Mouse (Mus musculus) frontal cortex, postnatal 25 days (tissue): ENCODE data around the gene Grid2.

Source experiments
- DNase-seq, 2 experiments: peaks; one replicate each; pipeline ENCODE4 v3.0.0; 2022; ENCODE audit warnings: low spot score in 2 of 2

The Grid2 gene

GRCm38 (mm10) chr6:64596835-64597234 lies 1341.2 kb downstream of the Grid2 start:
- DNase-seq = no peak

GRCm38 (mm10) chr6:64598144-64598561 lies 1342.5 kb downstream of the Grid2 start:
- DNase-seq = peak in 1 of 2 experiments; percentile 6

DNA sequence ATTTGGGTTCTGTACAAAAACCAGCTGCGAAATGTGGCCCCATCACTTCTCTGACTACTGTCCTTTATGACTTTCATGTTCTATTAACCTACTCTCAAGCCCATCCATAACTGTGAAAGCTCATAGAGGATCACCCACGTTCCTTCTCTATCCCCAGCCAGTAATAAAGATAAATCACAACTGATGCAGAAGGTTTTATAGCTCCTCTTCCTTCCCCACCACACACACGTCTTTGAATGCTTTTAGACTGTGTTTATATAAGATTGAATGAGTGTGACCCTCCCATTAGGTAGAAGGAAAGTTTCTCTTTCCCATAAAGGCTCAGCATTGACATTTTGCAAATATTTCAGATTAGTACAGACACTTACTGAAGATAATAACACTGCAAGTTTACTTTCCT lies 1350.1 kb downstream of the Grid2 start:
- no peak for DNase-seq

DNA sequence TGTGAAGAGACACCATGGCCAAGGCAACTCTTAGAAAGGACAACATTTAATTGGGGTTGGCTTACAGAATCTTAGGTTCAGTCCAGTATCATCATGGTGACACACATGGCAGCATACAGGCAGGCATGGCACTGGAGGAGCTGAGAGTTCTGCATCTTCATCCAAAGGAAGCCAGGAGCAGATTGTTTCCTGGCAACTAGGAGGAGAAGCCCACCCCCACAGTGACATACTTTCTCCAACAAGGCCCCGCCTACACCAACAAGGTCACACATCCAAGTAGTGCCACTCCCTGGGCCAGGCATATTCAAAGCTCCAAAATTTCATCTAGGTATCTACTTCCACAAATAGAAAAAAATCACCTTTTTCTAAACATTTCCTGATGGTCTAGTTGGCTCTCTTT lies 1351.4 kb downstream of the Grid2 start:
- DNase-seq = no peak

DNA sequence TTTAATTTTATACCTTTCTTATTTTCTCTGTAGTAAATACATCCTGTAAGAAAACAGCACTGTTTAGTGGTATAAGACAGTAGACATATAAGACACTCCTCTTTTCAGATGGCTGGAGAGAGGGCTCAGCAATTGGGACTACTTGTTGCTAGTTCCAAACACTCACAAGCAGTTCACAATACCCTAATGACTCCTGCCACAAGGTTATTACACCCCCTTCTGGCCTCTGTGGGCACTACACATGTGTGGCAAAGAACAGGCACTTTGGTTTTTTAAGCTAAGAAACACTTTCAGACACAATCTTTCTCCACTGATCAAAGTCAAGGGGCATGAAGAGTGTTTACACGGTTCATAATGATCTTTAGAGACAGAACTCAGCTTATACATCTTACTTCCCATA lies 1352.3 kb downstream of the Grid2 start:
- DNase-seq = peak; percentile 11 to 17

- no peak for DNase-seq
Measured at GRCm38 (mm10) chr6:64616843-64617242, 1361.2 kb downstream of the Grid2 start.

GRCm38 (mm10) chr6:64617417-64618135 lies 1361.9 kb downstream of the Grid2 start:
- no peak for DNase-seq

- no peak for DNase-seq
Measured at GRCm38 (mm10) chr6:64623404-64623803, 1367.7 kb downstream of the Grid2 start.

GRCm38 (mm10) chr6:64647661-64648060 lies 1392.0 kb downstream of the Grid2 start:
- no peak for DNase-seq

DNA sequence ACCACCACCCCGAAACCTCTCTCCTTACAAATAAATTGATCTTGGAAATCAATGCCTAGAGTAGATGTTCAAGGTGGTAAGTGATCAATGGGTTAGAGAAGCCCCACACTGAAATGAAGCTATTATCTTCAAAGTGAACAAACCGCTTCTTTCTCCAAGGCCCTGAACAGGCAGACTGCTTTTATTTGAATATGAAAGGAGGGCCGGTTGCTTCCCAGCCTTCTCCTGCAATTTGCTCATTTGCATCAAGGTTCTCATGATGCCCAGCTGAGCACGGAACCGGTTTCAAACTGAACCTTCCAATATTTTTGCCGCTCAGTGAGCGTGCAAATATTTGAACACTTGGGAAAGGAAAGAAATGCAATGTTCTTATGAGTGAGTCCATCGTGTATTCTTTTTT lies 1392.5 kb downstream of the Grid2 start:
- no peak for DNase-seq

GRCm38 (mm10) chr6:64649296-64650226 lies 1393.9 kb downstream of the Grid2 start:
- DNase-seq = peak in 1 of 2 experiments; percentile 50

DNA sequence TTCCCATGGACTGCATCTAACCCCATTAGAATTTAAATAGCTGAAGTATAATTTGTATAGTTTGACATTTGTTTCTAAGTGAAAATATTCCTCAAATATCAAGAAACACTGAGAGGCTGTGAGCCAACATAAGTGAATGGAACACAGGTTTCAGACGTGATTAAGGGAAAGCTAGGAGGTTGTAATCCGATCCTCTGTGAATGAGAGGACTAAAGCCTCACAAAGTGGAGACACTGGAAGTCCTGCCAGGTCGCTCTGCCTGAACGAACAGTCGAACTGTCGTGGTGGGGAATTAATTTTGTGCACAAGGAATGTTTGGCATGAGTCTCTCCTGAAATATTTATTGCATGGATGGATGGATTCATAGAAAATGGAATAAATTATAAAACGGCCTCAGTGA lies 1395.1 kb downstream of the Grid2 start:
- DNase-seq = no peak

- no peak for DNase-seq
Measured at GRCm38 (mm10) chr6:64671010-64671409, 1415.3 kb downstream of the Grid2 start.

GRCm38 (mm10) chr6:64678815-64679214 lies 1423.1 kb downstream of the Grid2 start:
- DNase-seq = no peak

DNA sequence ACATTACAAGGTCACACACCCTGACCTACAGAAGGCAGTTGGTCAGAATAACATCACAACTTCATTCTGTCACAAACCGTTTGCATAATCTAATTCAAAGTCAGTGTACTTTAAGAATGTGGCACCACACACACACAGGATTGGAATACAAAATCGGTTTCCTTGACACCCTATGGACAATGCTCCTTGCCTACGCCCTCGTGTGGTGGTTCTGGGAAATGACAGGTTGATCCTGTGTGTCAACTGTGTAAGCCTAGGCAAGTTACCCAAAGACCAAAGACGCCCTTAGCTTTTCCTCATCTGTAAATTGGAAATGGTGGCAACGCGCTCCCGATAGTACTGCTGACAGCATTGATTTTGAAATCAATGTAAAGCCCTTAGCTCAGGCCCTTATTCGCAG lies 1428.3 kb downstream of the Grid2 start:
- peak; percentile 17 to 18 for DNase-seq

DNA sequence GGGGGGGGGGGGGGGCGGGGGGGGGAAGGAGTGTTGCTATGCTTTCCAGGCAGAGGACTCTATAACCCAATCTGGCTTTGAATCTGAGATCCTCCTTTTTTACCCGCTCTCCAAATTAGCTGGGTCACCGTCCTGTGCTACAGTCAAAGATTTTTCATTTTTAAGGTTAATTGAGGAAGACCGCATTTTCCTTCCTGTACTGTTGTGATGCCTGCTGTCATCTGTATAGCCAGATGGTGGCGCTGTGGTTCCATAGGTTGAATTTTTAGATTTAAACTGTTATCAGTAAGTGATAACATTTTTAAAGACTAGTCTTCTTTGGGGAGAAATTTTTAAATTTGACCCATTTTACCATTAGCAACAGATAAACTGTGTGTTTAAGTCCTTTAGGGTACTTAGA lies 1429.3 kb downstream of the Grid2 start:
- peak; percentile 34 to 45 for DNase-seq

DNA sequence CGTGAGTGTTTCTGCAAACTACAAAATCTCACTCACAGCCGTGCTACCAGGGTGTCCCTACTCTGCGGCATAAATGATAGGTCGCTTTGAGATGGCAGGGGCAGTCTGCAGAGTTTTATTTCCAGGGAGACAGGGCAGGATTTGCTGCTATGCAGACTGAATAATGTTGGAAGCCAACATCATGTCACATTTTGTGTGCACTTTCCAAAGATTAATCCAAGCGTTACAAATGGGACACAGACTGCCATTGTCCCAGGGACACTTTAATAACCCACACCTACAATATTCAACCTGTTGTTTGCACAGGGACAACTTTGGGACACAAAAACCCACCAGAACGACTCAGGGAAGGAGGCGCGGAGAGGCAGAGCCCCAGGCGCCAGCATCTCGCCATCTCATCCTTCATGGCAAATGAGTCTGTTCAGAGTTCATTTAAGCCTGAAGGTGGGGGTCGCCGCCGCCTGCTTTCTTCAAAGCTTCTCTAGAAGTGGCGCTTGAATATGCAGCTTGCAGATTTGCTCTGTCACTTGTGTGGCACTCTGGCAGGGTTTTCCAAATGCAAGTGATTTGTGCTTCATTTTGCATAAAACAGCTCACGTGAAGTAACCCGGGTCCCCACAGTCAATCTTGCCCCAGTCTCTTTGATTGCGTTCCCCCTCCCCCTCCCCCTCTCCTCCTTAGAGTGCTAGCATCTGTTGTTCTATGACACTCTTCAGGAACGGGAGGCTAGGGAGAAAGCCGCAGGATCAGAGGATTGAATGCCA lies 1432.7 kb downstream of the Grid2 start:
- no peak for DNase-seq

- no peak for DNase-seq
Measured at GRCm38 (mm10) chr6:64694688-64695087, 1439.0 kb downstream of the Grid2 start.

DNA sequence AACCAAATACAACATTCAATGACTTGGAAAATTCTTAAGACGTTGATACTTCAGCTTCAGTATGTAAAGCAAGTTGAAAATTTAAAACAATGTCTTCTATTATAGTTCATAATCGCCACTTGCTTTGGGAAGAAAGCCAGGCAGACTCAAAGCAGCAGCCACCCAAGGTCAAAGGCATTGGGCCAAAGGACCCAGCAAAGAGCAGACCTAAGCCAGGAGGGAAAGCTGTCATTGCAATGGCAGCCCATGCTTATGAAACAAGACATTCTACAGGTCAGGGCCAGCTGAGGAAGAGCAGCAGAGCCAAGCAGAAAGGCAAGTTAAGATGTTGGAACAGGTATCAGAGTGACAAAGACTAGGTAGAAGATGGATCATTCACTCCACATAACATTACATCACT lies 1448.0 kb downstream of the Grid2 start:
- DNase-seq = no peak

- DNase-seq = no peak
Measured at GRCm38 (mm10) chr6:64727751-64728403, 1472.2 kb downstream of the Grid2 start.

- DNase-seq = no peak
Measured at GRCm38 (mm10) chr6:64728499-64729198, 1473.0 kb downstream of the Grid2 start, which contains the start of gene Atoh1. Atoh1 (plus strand) TSS chr6:64729125.
